Mouse (Mus musculus): ENCODE measurements around the gene Col27a1.

- TF ChIP-seq CHD2 (IDR thresholded peaks at IDR 0.05; ENCODE audit: low read depth, low read length): no peak
- TF ChIP-seq ZC3H11A (IDR thresholded peaks at IDR 0.05; ENCODE audit: borderline replicate concordance, low read depth, low read length): no peak
- no peak for TF ChIP-seq ZNF384 (IDR thresholded peaks at IDR 0.05; ENCODE audit: low read depth, low read length)
Observed at GRCm38 (mm10) chr4:63216566-63216965, 2.8 kb downstream of the Col27a1 start.
